Mouse (Mus musculus) olfactory bulb, adult 2 months (tissue): ENCODE data around the gene Olfr201.
"Not testable (repeated sequence)": the region's sequence is repeated elsewhere in the genome, so short reads cannot be mapped to it uniquely, and the experiment has no call there.

ENCODE experiments used
- CTCF ChIP-seq: fragments of 200-500 bp; IDR thresholded peaks from 2 replicates; pipeline ENCODE4 v1.5.1; 2012; ENCODE audit warnings: low read depth, mild to moderate bottlenecking, low read length, moderate library complexity; ENCODE audit not compliant: insufficient read depth
- POLR2A ChIP-seq: fragments of 200-500 bp; IDR thresholded peaks from 2 replicates; pipeline ENCODE4 v1.6.1; 2012; ENCODE audit warnings: mild to moderate bottlenecking, low read depth, low read length, moderate library complexity; ENCODE audit not compliant: insufficient read depth

DNA sequence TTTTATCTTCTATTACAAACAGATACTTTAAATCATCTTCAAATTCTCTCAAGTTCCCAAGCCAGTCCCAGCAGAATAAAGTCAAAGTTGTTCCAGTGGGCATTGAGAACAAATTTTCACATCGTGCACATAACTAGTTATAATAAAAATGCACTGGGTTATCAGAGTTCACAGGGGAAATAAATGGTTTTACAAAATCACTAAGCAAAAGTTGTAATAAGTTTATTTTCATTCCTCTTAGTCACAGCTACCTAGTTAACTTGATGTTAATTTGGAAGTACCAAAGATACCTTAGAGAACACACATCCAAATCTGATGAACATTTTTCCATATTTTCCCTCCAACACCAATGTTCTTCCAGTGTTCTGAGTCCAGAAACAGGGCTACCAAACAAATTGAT is 52.8 kb downstream of the Olfr201 start, which contains the start of gene Olfr199:
- TF ChIP-seq CTCF, POLR2A: not testable (repeated sequence)
